Mouse (Mus musculus) MEL (cell line): ENCODE data around the gene Gria1. TPM values are rescaled to one million over a fixed set of nuclear protein-coding genes. Genes with fewer than 3 reads are reported as not detected.

ENCODE experiments used
- DNase-seq: peaks from one replicate; pipeline ENCODE4 v3.0.0; 2011; ENCODE audit warnings: low read depth, low spot score
- H3K27ac ChIP-seq: 2 replicates; pipeline ENCODE4 v1.5.1; 2012; ENCODE audit warnings: low read depth, mild to moderate bottlenecking, control low read depth, low read length, moderate library complexity; ENCODE audit not compliant: control insufficient read depth
- H3K27me3 ChIP-seq, 2 experiments: fragments of 150-350 bp in 1 of 2; sonication (generic) in 1 of 2; 2 replicates each; pipeline ENCODE4 v1.6.1; 2012; ENCODE audit warnings: low read length in 2 of 2, mild to moderate bottlenecking in 2 of 2, improper control_type of control experiment in 1 of 2, moderate library complexity in 1 of 2; ENCODE audit not compliant: insufficient read depth in 2 of 2, control insufficient read depth in 1 of 2
- H3K36me3 ChIP-seq, 2 experiments: 2 replicates each; pipeline ENCODE4 v1.6.1; 2012 to 2014; ENCODE audit warnings: low read length in 2 of 2, improper control_type of control experiment in 1 of 2, inconsistent platforms in 1 of 2, mild to moderate bottlenecking in 1 of 2; ENCODE audit not compliant: insufficient read depth in 2 of 2, control insufficient read depth in 1 of 2
- H3K4me1 ChIP-seq, 2 experiments: fragments of 150-350 bp in 1 of 2; sonication (generic) in 1 of 2; 2 replicates each; pipeline ENCODE4 v1.6.1; 2012; ENCODE audit warnings: low read length in 2 of 2, improper control_type of control experiment in 1 of 2, mild to moderate bottlenecking in 1 of 2; ENCODE audit not compliant: insufficient read depth in 2 of 2, control insufficient read depth in 1 of 2
- H3K4me3 ChIP-seq, 2 experiments: fragments of 150-350 bp in 1 of 2; sonication (generic) in 1 of 2; 2 replicates each; pipeline ENCODE4 v1.5.1; 2012; ENCODE audit warnings: low read depth in 2 of 2, low read length in 2 of 2, mild to moderate bottlenecking in 2 of 2, moderate library complexity in 2 of 2, control low read depth in 1 of 2, improper control_type of control experiment in 1 of 2; ENCODE audit not compliant: control insufficient read depth in 1 of 2, insufficient read depth in 1 of 2
- H3K79me2 ChIP-seq: 2 replicates; pipeline ENCODE4 v1.6.1; 2012; ENCODE audit warnings: mild to moderate bottlenecking, low read length, moderate library complexity; ENCODE audit not compliant: control insufficient read depth, poor library complexity, insufficient read depth
- H3K9ac ChIP-seq: 2 replicates; pipeline ENCODE4 v1.6.1; 2012; ENCODE audit warnings: low read depth, mild to moderate bottlenecking, control low read depth, low read length, moderate library complexity; ENCODE audit not compliant: control insufficient read depth, poor library complexity, severe bottlenecking
- H3K9me3 ChIP-seq: fragments of 150-350 bp; sonication (generic); replicated peaks from 2 replicates; pipeline ENCODE4 v1.6.1; 2012; ENCODE audit warnings: mild to moderate bottlenecking, low read length, improper control_type of control experiment, moderate library complexity; ENCODE audit not compliant: insufficient read depth
- ELF1 ChIP-seq: IDR thresholded peaks from 2 replicates; pipeline ENCODE4 v1.6.1; 2014; ENCODE audit warnings: low read depth, mild to moderate bottlenecking, inconsistent platforms, low read length, improper control_type of control experiment, moderate library complexity
- ETS1 ChIP-seq: IDR thresholded peaks from 2 replicates; pipeline ENCODE4 v1.6.1; 2012; ENCODE audit warnings: low read depth, mild to moderate bottlenecking, inconsistent platforms, low read length, improper control_type of control experiment, moderate library complexity
- GABPA ChIP-seq: IDR thresholded peaks from 2 replicates; pipeline ENCODE4 v1.6.1; 2012; ENCODE audit warnings: low read depth, mild to moderate bottlenecking, inconsistent platforms, low read length, improper control_type of control experiment, moderate library complexity
- GATA1 ChIP-seq: IDR thresholded peaks from 2 replicates; pipeline ENCODE4 v1.6.1; 2011; ENCODE audit warnings: low read depth, low read length, improper control_type of control experiment
- HCFC1 ChIP-seq: IDR thresholded peaks from 2 replicates; pipeline ENCODE4 v1.6.1; 2012; ENCODE audit warnings: low read depth, mild to moderate bottlenecking, inconsistent platforms, low read length, improper control_type of control experiment, moderate library complexity
- JUND ChIP-seq: IDR thresholded peaks from 2 replicates; pipeline ENCODE4 v1.6.1; 2011; ENCODE audit warnings: low read depth, mild to moderate bottlenecking, improper control_type of control experiment, low read length
- MAFK ChIP-seq: IDR thresholded peaks from 2 replicates; pipeline ENCODE4 v1.6.1; 2011; ENCODE audit warnings: low read depth, mild to moderate bottlenecking, low read length, improper control_type of control experiment, borderline replicate concordance
- MAZ ChIP-seq: IDR thresholded peaks from 2 replicates; pipeline ENCODE4 v1.6.1; 2012; ENCODE audit warnings: low read depth, mild to moderate bottlenecking, inconsistent platforms, low read length, improper control_type of control experiment
- MXI1 ChIP-seq: IDR thresholded peaks from 2 replicates; pipeline ENCODE4 v1.6.1; 2011; ENCODE audit warnings: mild to moderate bottlenecking, low read depth, low read length, improper control_type of control experiment
- MYB ChIP-seq: IDR thresholded peaks from 2 replicates; pipeline ENCODE4 v1.6.1; 2011; ENCODE audit warnings: mild to moderate bottlenecking, low read depth, low read length, improper control_type of control experiment
- NELFE ChIP-seq: IDR thresholded peaks from 2 replicates; pipeline ENCODE4 v1.6.1; 2011; ENCODE audit warnings: low read depth, low read length, improper control_type of control experiment
- POLR2AphosphoS2 ChIP-seq: IDR thresholded peaks from 2 replicates; pipeline ENCODE4 v1.6.1; 2011; ENCODE audit warnings: low read length, improper control_type of control experiment
- POLR2AphosphoS5 ChIP-seq: IDR thresholded peaks from 2 replicates; pipeline ENCODE4 v1.6.1; 2012; ENCODE audit warnings: low read depth, borderline replicate concordance, mild to moderate bottlenecking, inconsistent platforms, low read length, moderate library complexity, mixed read lengths
- RAD21 ChIP-seq: IDR thresholded peaks from 2 replicates; pipeline ENCODE4 v1.6.1; 2011; ENCODE audit warnings: mild to moderate bottlenecking, low read depth, low read length, improper control_type of control experiment
- RCOR1 ChIP-seq: IDR thresholded peaks from 2 replicates; pipeline ENCODE4 v1.6.1; 2012; ENCODE audit warnings: low read depth, mild to moderate bottlenecking, inconsistent platforms, low read length, improper control_type of control experiment
- SIN3A ChIP-seq: IDR thresholded peaks from 2 replicates; pipeline ENCODE4 v1.6.1; 2012; ENCODE audit warnings: low read length, improper control_type of control experiment, inconsistent platforms
- SMC3 ChIP-seq: IDR thresholded peaks from 2 replicates; pipeline ENCODE4 v1.6.1; 2011; ENCODE audit warnings: low read depth, low read length, improper control_type of control experiment
- TAL1 ChIP-seq: IDR thresholded peaks from 2 replicates; pipeline ENCODE4 v1.6.1; 2012; ENCODE audit warnings: mild to moderate bottlenecking, inconsistent platforms, low read length, moderate library complexity, mixed read lengths
- USF1 ChIP-seq: IDR thresholded peaks from 2 replicates; pipeline ENCODE4 v1.6.1; 2014; ENCODE audit warnings: low read depth, mild to moderate bottlenecking, inconsistent platforms, low read length, improper control_type of control experiment, moderate library complexity
- ZC3H11A ChIP-seq: IDR thresholded peaks from 2 replicates; pipeline ENCODE4 v1.6.1; 2012; ENCODE audit warnings: low read depth, mild to moderate bottlenecking, inconsistent platforms, low read length, improper control_type of control experiment
- ZMIZ1 ChIP-seq: IDR thresholded peaks from 2 replicates; pipeline ENCODE4 v1.6.1; 2012; ENCODE audit warnings: low read depth, mild to moderate bottlenecking, inconsistent platforms, low read length, improper control_type of control experiment, moderate library complexity
- ZNF384 ChIP-seq: IDR thresholded peaks from 2 replicates; pipeline ENCODE4 v1.6.1; 2012; ENCODE audit warnings: low read depth, mild to moderate bottlenecking, inconsistent platforms, low read length, improper control_type of control experiment
- polyA plus RNA-seq, 2 experiments: library from polyadenylated mRNA; stranded (reverse) in 1 of 2; unstranded in 1 of 2; fragments of >175 nt in 1 of 2; fragments of >200 nt in 1 of 2; gene quantifications; 2 replicates each; pipeline versions ENCODE4 v1.2.1 to v1.2.4; 2012; ENCODE audit warnings: low replicate concordance in 2 of 2, low read depth in 1 of 2; ENCODE audit not compliant: insufficient read length in 2 of 2, insufficient read depth in 1 of 2, missing spikeins in 1 of 2
- total RNA-seq: library from RNA; depleted of rRNA; stranded (reverse); fragments of 300-350 nt; gene quantifications from 2 replicates; pipeline ENCODE4 v1.2.3, GENCODE M21; 2012

The Gria1 gene
- total and polyA plus RNA-seq, 3 experiments: not detected

DNA sequence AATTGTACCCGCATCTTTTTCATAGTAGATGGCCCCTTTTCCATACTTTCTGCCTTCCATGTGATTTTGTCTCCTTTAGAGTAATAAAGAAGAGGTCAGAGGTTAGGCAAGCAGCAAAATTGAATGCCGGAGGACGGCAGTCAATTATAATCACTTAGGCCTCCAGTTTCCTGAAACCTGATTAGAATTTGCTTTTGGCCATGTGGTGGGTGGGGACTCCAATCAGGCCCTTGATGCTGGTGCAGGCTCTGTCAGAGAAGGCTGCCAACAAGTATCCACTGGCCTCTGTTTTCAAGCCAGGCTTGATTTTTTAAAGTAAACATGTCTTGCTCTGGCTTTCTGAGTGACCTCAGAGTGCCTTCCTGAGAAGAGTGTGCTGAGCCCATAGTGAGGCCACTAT lies 6.6 kb upstream of the Gria1 start:
- Histone ChIP-seq H3K79me2 (no peaks in the 10 kb centered on the region), H3K9me3 (no peaks in the 10 kb centered on the region), H3K36me3 (no peaks in the 10 kb centered on the region), H3K4me3 (no peak overlapping the region), H3K9ac (no peak overlapping the region), H3K27ac (no peak overlapping the region), H3K27me3 (no peaks in the 10 kb centered on the region), H3K4me1 (no peaks in the 10 kb centered on the region)
- no peak for TF ChIP-seq ZNF384
- no peak for TF ChIP-seq ELF1
- no peak for TF ChIP-seq JUND
- TF ChIP-seq RAD21: no peak
- TF ChIP-seq POLR2AphosphoS5: no peak
- no peak for TF ChIP-seq USF1
- TF ChIP-seq RCOR1: no peak
- no peak for TF ChIP-seq ZMIZ1
- TF ChIP-seq MYB: no peak
- TF ChIP-seq SMC3: no peak
- no peak for TF ChIP-seq MAZ
- no peak for TF ChIP-seq ZC3H11A
- no peak for DNase-seq

- Histone ChIP-seq H3K27ac (no peak overlapping the region), H3K36me3 (no peaks in the 10 kb centered on the region)
- TF ChIP-seq MYB (no peak), SMC3 (no peak), TAL1 (no peak), POLR2AphosphoS2 (no peak), NELFE (no peak), ETS1 (no peak), MXI1 (no peak), ELF1 (no peak), GATA1 (no peak), RAD21 (no peak), GABPA (no peak), HCFC1 (no peak), RCOR1 (no peak), POLR2AphosphoS5 (no peak), SIN3A (no peak), MAFK (no peak), USF1 (no peak), MAZ (no peak)
- TF ChIP-seq, all 39 proteins: peak for 0
- Histone ChIP-seq H3K79me2 (no peaks in the 10 kb centered on the region), H3K9me3 (no peaks in the 10 kb centered on the region), H3K27me3 (no peaks in the 10 kb centered on the region), H3K4me3 (no peak overlapping the region), H3K4me1 (no peaks in the 10 kb centered on the region), H3K9ac (no peak overlapping the region)
- DNase-seq: no peak
Observed at GRCm38 (mm10) chr11:57005341-57005740, 5.8 kb upstream of the Gria1 start.
